Mouse (Mus musculus): Measurements from ENCODE around the gene Sart1. TPM values are rescaled to one million over a fixed set of nuclear protein-coding genes. Genes with fewer than 3 reads are reported as not detected.

Sart1 gene
- polyA plus RNA-seq, 1 experiment from 2014 or later: 23.8 TPM

DNA sequence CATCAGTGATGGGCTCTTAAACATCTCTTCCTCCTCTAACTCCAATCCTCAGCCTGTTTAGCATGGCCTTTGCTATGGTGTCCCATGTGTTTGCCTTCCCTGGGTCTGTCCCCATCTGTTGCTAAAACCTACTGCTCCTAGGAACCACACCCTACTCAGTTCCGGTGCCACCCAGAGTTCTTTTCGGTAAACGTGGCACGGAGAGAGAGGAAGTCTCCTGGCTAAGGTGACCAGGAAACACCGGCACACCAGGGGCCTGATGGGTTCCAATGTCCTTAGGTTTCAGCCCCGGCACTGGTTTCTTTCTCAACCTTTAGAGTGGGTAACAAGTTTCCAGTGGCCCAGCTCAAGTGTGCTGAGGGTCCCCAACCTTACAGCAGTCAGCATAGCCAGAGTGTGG, 32.1 kb upstream of the Sart1 start:
- no peak for ATAC-seq (ENCODE audit: low read depth)
- WGBS (ENCODE audit: insufficient replicate concordance): 74% methylated on average over 6 of the region's 6 CpGs

GRCm38 (mm10) chr19:5419630-5420029, 31.1 kb upstream of the Sart1 start:
- WGBS (ENCODE audit: insufficient replicate concordance): 66% methylated on average over 9 of the region's 9 CpGs
- no peaks in the 10 kb centered on the region for H3K9me3 ChIP-seq (replicated peaks; ENCODE audit: control insufficient read depth, low read length)
- no peaks in the 10 kb centered on the region for H3K27me3 ChIP-seq (ENCODE audit: control insufficient read depth, insufficient read depth, low read depth, low read length)
- H3K9ac ChIP-seq (ENCODE audit: low read depth, low read length): no peak overlapping the region
- peaks cover 4% of the 10 kb centered on the region; the same call in 1 of the 2 replicates for H3K36me3 ChIP-seq (ENCODE audit: control insufficient read depth, insufficient read depth)
- H3K4me3 ChIP-seq (ENCODE audit: low read depth, low read length): no peak overlapping the region
- no peak overlapping the region for H3K27ac ChIP-seq (ENCODE audit: low read length)
- no peak overlapping the region for H3K4me2 ChIP-seq (ENCODE audit: low read depth, low read length)
- ATAC-seq (ENCODE audit: low read depth): no peak
- peaks cover 12% of the 10 kb centered on the region for H3K4me1 ChIP-seq (ENCODE audit: control insufficient read depth, low read depth, low read length)

More for the DNA sequence above, 32.1 kb upstream of the Sart1 start:
- Histone ChIP-seq H3K4me3 (ENCODE audit: low read depth, low read length) (no peak overlapping the region), H3K27ac (ENCODE audit: low read length) (no peak overlapping the region), H3K36me3 (ENCODE audit: control insufficient read depth, insufficient read depth) (peaks cover 4% of the 10 kb centered on the region; the same call in 1 of the 2 replicates), H3K4me1 (ENCODE audit: control insufficient read depth, low read depth, low read length) (peaks cover 11% of the 10 kb centered on the region), H3K9ac (ENCODE audit: low read depth, low read length) (no peak overlapping the region), H3K27me3 (ENCODE audit: control insufficient read depth, insufficient read depth, low read depth, low read length) (no peaks in the 10 kb centered on the region), H3K4me2 (ENCODE audit: low read depth, low read length) (no peak overlapping the region), H3K9me3 (replicated peaks; ENCODE audit: control insufficient read depth, low read length) (no peaks in the 10 kb centered on the region)

DNA sequence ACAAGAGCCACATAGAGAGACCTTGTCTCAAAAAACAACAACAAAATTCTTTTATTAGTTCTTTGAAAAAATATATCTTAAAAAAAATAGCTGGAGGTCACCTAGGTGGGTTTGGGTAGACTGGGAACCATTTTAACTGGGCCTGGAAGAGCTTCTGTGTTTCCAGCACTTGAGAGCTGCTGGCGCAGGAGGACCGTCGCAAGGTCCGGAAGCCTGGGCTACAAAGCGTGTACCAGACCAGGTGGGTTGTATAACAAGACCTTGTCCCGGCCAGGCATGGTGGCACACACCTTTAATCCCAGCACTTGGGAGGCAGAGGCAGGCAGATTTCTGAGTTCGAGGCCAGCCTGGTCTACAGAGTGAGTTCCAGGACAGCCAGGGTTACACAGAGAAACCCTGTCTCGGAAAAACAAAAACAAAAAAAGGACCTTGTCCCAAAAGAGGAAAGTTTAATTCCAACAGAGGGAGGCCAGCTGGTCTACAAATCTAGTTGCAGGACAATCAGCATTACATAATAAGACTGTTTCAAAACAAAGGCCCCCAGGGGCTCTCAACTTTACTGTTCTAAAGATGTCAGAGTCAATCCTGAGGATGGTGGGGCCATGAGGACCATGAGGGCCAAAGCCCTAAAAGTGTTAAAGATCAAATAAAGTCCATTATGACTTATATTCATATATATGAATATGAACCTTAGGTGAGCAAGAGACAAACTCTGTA, 30.4 kb upstream of the Sart1 start:
- H3K36me3 ChIP-seq (ENCODE audit: control insufficient read depth, insufficient read depth): peaks cover 4% of the 10 kb centered on the region; the same call in 1 of the 2 replicates
- no peak overlapping the region for H3K4me3 ChIP-seq (ENCODE audit: low read depth, low read length)
- H3K4me2 ChIP-seq (ENCODE audit: low read depth, low read length): no peak overlapping the region
- H3K27me3 ChIP-seq (ENCODE audit: control insufficient read depth, insufficient read depth, low read depth, low read length): no peaks in the 10 kb centered on the region
- H3K9me3 ChIP-seq (replicated peaks; ENCODE audit: control insufficient read depth, low read length): no peaks in the 10 kb centered on the region
- 79% methylated on average over 8 of the region's 8 CpGs for WGBS (ENCODE audit: insufficient replicate concordance)
- no peak overlapping the region for H3K27ac ChIP-seq (ENCODE audit: low read length)
- peaks cover 11% of the 10 kb centered on the region for H3K4me1 ChIP-seq (ENCODE audit: control insufficient read depth, low read depth, low read length)
- H3K9ac ChIP-seq (ENCODE audit: low read depth, low read length): no peak overlapping the region
- ATAC-seq (ENCODE audit: low read depth): no peak

GRCm38 (mm10) chr19:5414534-5414957, 26.0 kb upstream of the Sart1 start:
- Histone ChIP-seq H3K9me3 (replicated peaks; ENCODE audit: control insufficient read depth, low read length) (no peaks in the 10 kb centered on the region), H3K27ac (ENCODE audit: low read length) (no peak overlapping the region), H3K4me1 (ENCODE audit: control insufficient read depth, low read depth, low read length) (peaks cover 3% of the 10 kb centered on the region; the same call in 1 of the 2 replicates), H3K9ac (ENCODE audit: low read depth, low read length) (no peak overlapping the region), H3K27me3 (ENCODE audit: control insufficient read depth, insufficient read depth, low read depth, low read length) (no peaks in the 10 kb centered on the region), H3K4me2 (ENCODE audit: low read depth, low read length) (no peak overlapping the region), H3K36me3 (ENCODE audit: control insufficient read depth, insufficient read depth) (no peaks in the 10 kb centered on the region), H3K4me3 (ENCODE audit: low read depth, low read length) (no peak overlapping the region)
- ATAC-seq (ENCODE audit: low read depth): no peak
- 56% methylated on average over 2 of the region's 2 CpGs for WGBS (ENCODE audit: insufficient replicate concordance)

- no peaks in the 10 kb centered on the region for H3K27me3 ChIP-seq (ENCODE audit: control insufficient read depth, insufficient read depth, low read depth, low read length)
- peaks cover 6% of the 10 kb centered on the region; the same call in 1 of the 2 replicates for H3K4me1 ChIP-seq (ENCODE audit: control insufficient read depth, low read depth, low read length)
- H3K4me2 ChIP-seq (ENCODE audit: low read depth, low read length): no peak overlapping the region
- WGBS (ENCODE audit: insufficient replicate concordance): 64% methylated on average over 4 of the region's 4 CpGs
- ATAC-seq (ENCODE audit: low read depth): no peak
- H3K36me3 ChIP-seq (ENCODE audit: control insufficient read depth, insufficient read depth): no peaks in the 10 kb centered on the region
- H3K9ac ChIP-seq (ENCODE audit: low read depth, low read length): no peak overlapping the region
- H3K9me3 ChIP-seq (replicated peaks; ENCODE audit: control insufficient read depth, low read length): no peaks in the 10 kb centered on the region
- no peak overlapping the region for H3K27ac ChIP-seq (ENCODE audit: low read length)
- no peak overlapping the region for H3K4me3 ChIP-seq (ENCODE audit: low read depth, low read length)
Observed at GRCm38 (mm10) chr19:5413840-5414239, 25.3 kb upstream of the Sart1 start.

DNA sequence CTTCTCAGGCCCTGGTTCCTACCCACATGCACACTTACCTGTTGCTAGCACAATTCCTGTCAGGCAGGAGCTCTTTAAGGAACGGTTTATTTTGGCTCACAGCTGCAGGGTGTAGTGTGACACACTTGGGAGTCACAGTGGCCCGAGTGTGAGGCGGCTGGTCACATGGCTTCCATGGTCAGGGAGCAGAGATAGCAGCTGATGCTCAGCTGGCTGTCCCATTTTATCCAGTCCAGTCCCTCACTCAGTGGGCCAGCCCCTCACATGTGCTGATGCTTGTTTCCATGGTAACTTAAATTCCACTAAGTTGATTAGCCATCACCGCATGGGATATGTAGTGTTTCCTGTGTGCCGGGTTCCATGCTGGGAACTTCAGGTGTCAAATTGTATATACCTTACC, 23.5 kb upstream of the Sart1 start:
- ATAC-seq (ENCODE audit: low read depth): no peak
- 70% methylated on average over 5 of the region's 5 CpGs for WGBS (ENCODE audit: insufficient replicate concordance)
- H3K4me2 ChIP-seq (ENCODE audit: low read depth, low read length): no peak overlapping the region

DNA sequence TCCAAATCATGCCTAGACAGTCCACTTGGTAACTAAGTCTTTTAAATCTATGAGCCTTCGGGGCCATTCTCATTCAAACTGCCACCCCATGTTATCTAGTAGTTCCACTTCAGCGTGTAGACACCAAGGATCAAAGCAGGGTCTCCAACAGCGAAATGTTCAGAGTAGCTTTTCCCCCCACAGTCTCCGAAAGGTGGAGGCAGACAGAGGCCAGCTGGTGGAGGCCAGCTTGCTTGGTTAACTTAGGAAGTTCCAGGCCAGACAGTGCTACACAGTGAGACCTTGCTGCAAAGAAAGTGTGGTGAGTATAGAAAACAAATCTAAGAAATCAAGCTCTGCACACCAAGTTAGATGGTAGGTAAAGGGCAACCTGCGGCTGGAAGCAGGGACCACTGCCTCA, 22.1 kb upstream of the Sart1 start:
- no peak overlapping the region for H3K4me3 ChIP-seq (ENCODE audit: low read depth, low read length)
- no peaks in the 10 kb centered on the region for H3K36me3 ChIP-seq (ENCODE audit: control insufficient read depth, insufficient read depth)
- no peak overlapping the region for H3K9ac ChIP-seq (ENCODE audit: low read depth, low read length)
- no peaks in the 10 kb centered on the region for H3K27me3 ChIP-seq (ENCODE audit: control insufficient read depth, insufficient read depth, low read depth, low read length)
- no peaks in the 10 kb centered on the region for H3K9me3 ChIP-seq (replicated peaks; ENCODE audit: control insufficient read depth, low read length)
- H3K27ac ChIP-seq (ENCODE audit: low read length): no peak overlapping the region
- H3K4me1 ChIP-seq (ENCODE audit: control insufficient read depth, low read depth, low read length): peaks cover 19% of the 10 kb centered on the region
- H3K4me2 ChIP-seq (ENCODE audit: low read depth, low read length): no peak overlapping the region
- WGBS (ENCODE audit: insufficient replicate concordance): 76% methylated on average over 5 of the region's 5 CpGs
- ATAC-seq (ENCODE audit: low read depth): no peak

More for the DNA sequence above, 23.5 kb upstream of the Sart1 start:
- H3K4me3 ChIP-seq (ENCODE audit: low read depth, low read length): no peak overlapping the region
- H3K36me3 ChIP-seq (ENCODE audit: control insufficient read depth, insufficient read depth): no peaks in the 10 kb centered on the region
- H3K27ac ChIP-seq (ENCODE audit: low read length): no peak overlapping the region
- H3K27me3 ChIP-seq (ENCODE audit: control insufficient read depth, insufficient read depth, low read depth, low read length): no peaks in the 10 kb centered on the region
- H3K4me1 ChIP-seq (ENCODE audit: control insufficient read depth, low read depth, low read length): peaks cover 15% of the 10 kb centered on the region
- no peaks in the 10 kb centered on the region for H3K9me3 ChIP-seq (replicated peaks; ENCODE audit: control insufficient read depth, low read length)
- H3K9ac ChIP-seq (ENCODE audit: low read depth, low read length): no peak overlapping the region

GRCm38 (mm10) chr19:5409068-5409467, 20.6 kb upstream of the Sart1 start:
- H3K9ac ChIP-seq (ENCODE audit: low read depth, low read length): no peak overlapping the region
- H3K27me3 ChIP-seq (ENCODE audit: control insufficient read depth, insufficient read depth, low read depth, low read length): no peaks in the 10 kb centered on the region
- WGBS (ENCODE audit: insufficient replicate concordance): 72% methylated on average over 5 of the region's 5 CpGs
- H3K4me3 ChIP-seq (ENCODE audit: low read depth, low read length): no peak overlapping the region
- H3K36me3 ChIP-seq (ENCODE audit: control insufficient read depth, insufficient read depth): no peaks in the 10 kb centered on the region
- no peak for ATAC-seq (ENCODE audit: low read depth)
- H3K4me2 ChIP-seq (ENCODE audit: low read depth, low read length): no peak overlapping the region
- H3K9me3 ChIP-seq (replicated peaks; ENCODE audit: control insufficient read depth, low read length): no peaks in the 10 kb centered on the region
- H3K4me1 ChIP-seq (ENCODE audit: control insufficient read depth, low read depth, low read length): peaks cover 19% of the 10 kb centered on the region
- no peak overlapping the region for H3K27ac ChIP-seq (ENCODE audit: low read length)

Data from liver, embryonic 16.5 days (tissue).